Mouse (Mus musculus) E14TG2a.4 (cell line): ENCODE measurements around the gene Cyp27a1.

Source experiments
- CTCF ChIP-seq: conservative IDR thresholded peaks from 2 replicates; pipeline ENCODE4 v1.5.1; 2014; ENCODE audit warnings: low read length
- NANOG ChIP-seq: IDR thresholded peaks from 2 replicates; pipeline ENCODE4 v1.6.1; 2014; ENCODE audit warnings: borderline replicate concordance, low read length, mixed read lengths
- POU5F1 ChIP-seq: IDR thresholded peaks from 2 replicates; pipeline ENCODE4 v1.6.1; 2014; ENCODE audit warnings: low read length, borderline replicate concordance

DNA sequence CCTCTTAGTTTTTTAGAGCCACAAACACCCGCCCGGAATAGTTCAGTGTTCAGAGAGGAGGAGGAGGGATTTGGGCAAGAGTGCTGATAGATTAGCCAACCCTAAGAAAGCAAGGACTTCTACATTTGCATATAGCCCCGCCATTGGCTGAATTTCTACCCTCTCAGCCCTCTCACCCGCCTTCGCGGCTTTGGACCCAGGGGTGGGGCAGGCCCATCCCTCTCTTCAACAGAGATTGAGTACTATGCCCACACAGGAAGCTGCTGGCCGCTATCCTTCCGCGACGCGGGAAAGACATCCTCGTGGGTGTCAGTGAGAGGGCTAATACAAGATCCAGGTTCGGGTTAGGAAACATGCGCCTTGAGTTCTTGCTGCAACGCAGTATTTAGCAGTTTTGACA, 59.8 kb downstream of the Cyp27a1 start:
- TF ChIP-seq CTCF = no peak
- TF ChIP-seq NANOG = no peak
- no peak for TF ChIP-seq POU5F1
